Mouse (Mus musculus) E14TG2a.4 (cell line): ENCODE measurements at regions not wholly inside any gene's neighbourhood (a gene's known extent, or its start where the extent isn't known, plus 50 kb on each side); places are given as distances from the start of the nearest gene placed in this dataset.

Experiments
- CTCF ChIP-seq: conservative IDR thresholded peaks from 2 replicates; pipeline ENCODE4 v1.5.1; 2014; ENCODE audit warnings: low read length
- NANOG ChIP-seq: IDR thresholded peaks from 2 replicates; pipeline ENCODE4 v1.6.1; 2014; ENCODE audit warnings: borderline replicate concordance, low read length, mixed read lengths
- POU5F1 ChIP-seq: IDR thresholded peaks from 2 replicates; pipeline ENCODE4 v1.6.1; 2014; ENCODE audit warnings: low read length, borderline replicate concordance

- TF ChIP-seq CTCF (no peak), POU5F1 (no peak), NANOG (no peak)
Measured at GRCm38 (mm10) chr11:82579841-82580415, 184.2 kb downstream of the Cct6b start.
